Mouse (Mus musculus) liver, adult 2 months (tissue): Measurements from ENCODE around the gene Rcn1. TPM values are rescaled to one million over a fixed set of nuclear protein-coding genes. Genes with fewer than 3 reads are reported as not detected.

Source experiments
- DNase-seq: peaks from one replicate; pipeline ENCODE4 v3.0.0-alpha.2; 2011; ENCODE audit warnings: low read depth, low spot score; ENCODE audit errors: extremely low read depth
- H3K27ac ChIP-seq: fragments of 200-500 bp; replicated peaks from 2 replicates; pipeline ENCODE4 v1.5.1; 2012; ENCODE audit warnings: low read depth, mild to moderate bottlenecking, control low read depth, inconsistent platforms, low read length; ENCODE audit not compliant: insufficient read depth
- H3K27me3 ChIP-seq: fragments of 200-500 bp; 2 replicates; pipeline ENCODE4 v1.6.1; 2012; ENCODE audit warnings: mild to moderate bottlenecking, moderate library complexity, low read length, inconsistent platforms; ENCODE audit not compliant: control insufficient read depth, insufficient read depth
- H3K36me3 ChIP-seq: fragments of 200-500 bp; 2 replicates; pipeline ENCODE4 v1.6.1; 2012; ENCODE audit warnings: low read length, inconsistent platforms; ENCODE audit not compliant: control insufficient read depth, insufficient read depth
- H3K4me1 ChIP-seq: fragments of 200-500 bp; 2 replicates; pipeline ENCODE4 v1.6.1; 2011; ENCODE audit warnings: low read length; ENCODE audit not compliant: control insufficient read depth, insufficient read depth
- H3K4me3 ChIP-seq: fragments of 200-500 bp; 2 replicates; pipeline ENCODE4 v1.5.1; 2011; ENCODE audit warnings: low read depth, mild to moderate bottlenecking, control low read depth, low read length, moderate library complexity; ENCODE audit not compliant: insufficient read depth
- H3K79me2 ChIP-seq: fragments of 200-500 bp; 2 replicates; pipeline ENCODE4 v1.6.1; 2012; ENCODE audit warnings: inconsistent platforms, mild to moderate bottlenecking, low read length, moderate library complexity; ENCODE audit not compliant: control insufficient read depth, insufficient read depth
- H3K9ac ChIP-seq: fragments of 200-500 bp; 2 replicates; pipeline ENCODE4 v1.6.1; 2012; ENCODE audit warnings: low read depth, mild to moderate bottlenecking, control low read depth, inconsistent platforms, low read length
- CTCF ChIP-seq: fragments of 200-500 bp; IDR thresholded peaks from 2 replicates; pipeline ENCODE4 v1.5.1; 2011; ENCODE audit warnings: low read depth, low read length, control low read depth
- POLR2A ChIP-seq: fragments of 200-500 bp; IDR thresholded peaks from 2 replicates; pipeline ENCODE4 v1.6.1; 2011; ENCODE audit warnings: low read length, control low read depth; ENCODE audit not compliant: insufficient read depth; ENCODE audit errors: extremely low read depth
- WGBS: fragments of 180-500 bp; shearing (Covaris S2); methylation state at CpG from one replicate; pipeline ENCODE4 v1.1.7; 2018; 5-methylcytosine and 5-hydroxymethylcytosine counted together
- polyA plus RNA-seq: library from polyadenylated mRNA; depleted of rRNA; stranded (reverse); fragments of >200 nt; gene quantifications from 2 replicates; pipeline ENCODE4 v1.2.3, GENCODE M21; 2012
- total RNA-seq: library from RNA; depleted of rRNA; stranded (reverse); fragments of >200 nt; gene quantifications from 2 replicates; pipeline ENCODE4 v1.2.3, GENCODE M21; 2014

The Rcn1 gene
- total and polyA plus RNA-seq, 2 experiments, result 1.5 to 8.8 TPM

- H3K4me1 ChIP-seq, result no peaks in the 10 kb centered on the region
- H3K36me3 ChIP-seq, result no peaks in the 10 kb centered on the region
- H3K27ac ChIP-seq, result no peak overlapping the region
- DNase-seq, result no peak
- H3K9ac ChIP-seq, result no peak overlapping the region
- H3K4me3 ChIP-seq, result no peak overlapping the region
- no peaks in the 10 kb centered on the region for H3K79me2 ChIP-seq
- no peak for TF ChIP-seq POLR2A
- WGBS, result 88% methylated on average over 5 of the region's 5 CpGs
- H3K27me3 ChIP-seq, result no peaks in the 10 kb centered on the region
These were observed 26.4 kb downstream of the Rcn1 start for GRCm38 (mm10) chr2:105372727-105373126.

GRCm38 (mm10) chr2:105372156-105372555 is 27.0 kb downstream of the Rcn1 start:
- H3K4me1 ChIP-seq, result no peaks in the 10 kb centered on the region
- H3K79me2 ChIP-seq, result no peaks in the 10 kb centered on the region
- H3K27me3 ChIP-seq, result no peaks in the 10 kb centered on the region
- DNase-seq, result no peak
- no peak overlapping the region for H3K4me3 ChIP-seq
- TF ChIP-seq CTCF (no peak), POLR2A (no peak)
- WGBS, result 96% methylated on average over 6 of the region's 6 CpGs
- no peak overlapping the region for H3K27ac ChIP-seq
- H3K36me3 ChIP-seq, result no peaks in the 10 kb centered on the region
- H3K9ac ChIP-seq, result no peak overlapping the region

GRCm38 (mm10) chr2:105370698-105371097 is 28.4 kb downstream of the Rcn1 start:
- Histone ChIP-seq H3K36me3 (no peaks in the 10 kb centered on the region), H3K4me1 (no peaks in the 10 kb centered on the region), H3K9ac (no peak overlapping the region), H3K27me3 (no peaks in the 10 kb centered on the region), H3K79me2 (no peaks in the 10 kb centered on the region), H3K27ac (no peak overlapping the region), H3K4me3 (no peak overlapping the region)
- TF ChIP-seq CTCF (no peak), POLR2A (no peak)
- WGBS, result 62% methylated on average over 14 of the region's 14 CpGs
- no peak for DNase-seq

GRCm38 (mm10) chr2:105370240-105370639 is 28.9 kb downstream of the Rcn1 start:
- H3K27ac ChIP-seq, result no peak overlapping the region
- no peaks in the 10 kb centered on the region for H3K36me3 ChIP-seq
- no peak overlapping the region for H3K4me3 ChIP-seq
- H3K79me2 ChIP-seq, result no peaks in the 10 kb centered on the region
- no peaks in the 10 kb centered on the region for H3K4me1 ChIP-seq
- no peaks in the 10 kb centered on the region for H3K27me3 ChIP-seq
- TF ChIP-seq CTCF, result no peak
- DNase-seq, result no peak
- H3K9ac ChIP-seq, result no peak overlapping the region
- WGBS, result 54% methylated on average over 10 of the region's 10 CpGs

- no peaks in the 10 kb centered on the region for H3K79me2 ChIP-seq
- TF ChIP-seq POLR2A (no peak), CTCF (peak; percentile 45)
- H3K9ac ChIP-seq, result no peak overlapping the region
- H3K36me3 ChIP-seq, result no peaks in the 10 kb centered on the region
- no peak overlapping the region for H3K4me3 ChIP-seq
- WGBS, result 59% methylated on average over 4 of the region's 4 CpGs
- H3K4me1 ChIP-seq, result no peaks in the 10 kb centered on the region
- H3K27me3 ChIP-seq, result no peaks in the 10 kb centered on the region
- H3K27ac ChIP-seq, result no peak overlapping the region
- DNase-seq, result no peak
These were observed 31.5 kb downstream of the Rcn1 start for GRCm38 (mm10) chr2:105367623-105368022.

GRCm38 (mm10) chr2:105358040-105358439 is 41.1 kb downstream of the Rcn1 start:
- no peak for TF ChIP-seq POLR2A
- no peak for TF ChIP-seq CTCF
- no peaks in the 10 kb centered on the region for H3K4me1 ChIP-seq
- H3K36me3 ChIP-seq, result no peaks in the 10 kb centered on the region
- no peak for DNase-seq
- WGBS, result 86% methylated on average over 3 of the region's 3 CpGs
- H3K4me3 ChIP-seq, result no peak overlapping the region
- no peak overlapping the region for H3K27ac ChIP-seq
- H3K27me3 ChIP-seq, result no peaks in the 10 kb centered on the region
- H3K79me2 ChIP-seq, result no peaks in the 10 kb centered on the region
- H3K9ac ChIP-seq, result no peak overlapping the region
